14 mouse cellular contexts compared by ENCODE assay signal in genomic region chr2:144641991-144642390, GRCm38 (mm10). TPM values are rescaled to one million over a fixed set of nuclear protein-coding genes. Genes with fewer than 3 reads are reported as not detected.
DNase-seq lines count a peak whose midpoint lies in the region; ATAC-seq and TF ChIP-seq lines count a peak whose summit lies in the region.
"Had no signal": no experiment of that assay in that cellular context is flagged by ENCODE, and none has a peak within 500 bp of the region (broad histone marks: within the 10 kb centered on the region; RNA-seq: fewer than 3 reads in every experiment).

No protein-coding gene starts in this region.

- H3K4me1 ChIP-seq in midbrain, embryonic 11.5 days (ENCODE audit: control insufficient read depth, insufficient read depth, low read length) = no peaks in the 10 kb centered on the region
- 0 out of 2 replicates have a peak, but pooled peaks cover 2% of the 10 kb centered on the region for H3K4me1 ChIP-seq in midbrain, postnatal 0 days (ENCODE audit: insufficient read depth, low read length)

- intact Hi-C loops in gastrocnemius, adult 2 months (cut with DNase I) = no loop called here

- no peak overlapping the region for H3K4me3 ChIP-seq in gastrocnemius, adult 2 months
- H3K4me3 ChIP-seq in midbrain, embryonic 11.5 days (ENCODE audit: low read depth, low read length) = no peak overlapping the region
- no peak overlapping the region for H3K4me3 ChIP-seq in midbrain, postnatal 0 days (ENCODE audit: low read depth, low read length)
- H3K4me3 ChIP-seq: hindbrain, embryonic 15.5 days; layer of hippocampus, adult 2 months; limb, embryonic 12.5 days had no signal

- 0 out of 2 replicates have a peak, but pooled peaks have one; percentile 22 for ATAC-seq in midbrain, embryonic 11.5 days (ENCODE audit: low FRiP score)
- no peak for ATAC-seq in midbrain, postnatal 0 days (ENCODE audit: low FRiP score)
- ATAC-seq in neutrophil, adult 5-6 weeks (ENCODE audit: extremely low read depth, insufficient number of reproducible peaks, low FRiP score, poor library complexity, severe bottlenecking) = peak; percentile 89

- H3K4me2 ChIP-seq in midbrain, embryonic 11.5 days = no peak overlapping the region
- no peak overlapping the region for H3K4me2 ChIP-seq in midbrain, postnatal 0 days (ENCODE audit: low read depth, low read length, poor library complexity, severe bottlenecking)
- H3K4me2 ChIP-seq: hindbrain, embryonic 15.5 days; limb, embryonic 12.5 days had no signal

- no peaks in the 10 kb centered on the region for H3K27me3 ChIP-seq in midbrain, embryonic 11.5 days (ENCODE audit: control insufficient read depth, insufficient read depth, low read length)
- H3K27me3 ChIP-seq in midbrain, postnatal 0 days (ENCODE audit: insufficient read depth, low read length) = no peaks in the 10 kb centered on the region
- H3K27me3 ChIP-seq: hindbrain, embryonic 15.5 days; limb, embryonic 12.5 days had no signal

- peak overlapping the region; percentile 35 for H3K27ac ChIP-seq in gastrocnemius, adult 2 months
- no peak overlapping the region for H3K27ac ChIP-seq in midbrain, embryonic 11.5 days (ENCODE audit: low read depth, low read length)
- H3K27ac ChIP-seq in midbrain, postnatal 0 days (ENCODE audit: low read depth, low read length) = no peak overlapping the region
- H3K27ac ChIP-seq: hindbrain, embryonic 15.5 days; layer of hippocampus, adult 2 months; limb, embryonic 12.5 days had no signal

- TF ChIP-seq CTCF in gastrocnemius, adult 2 months (IDR thresholded peaks at IDR 0.05) = no peak
- no peak for TF ChIP-seq CTCF in midbrain, postnatal 0 days (IDR thresholded peaks at IDR 0.05)

- DNase-seq in gastrocnemius, adult 2 months = peak; percentile 41
- no peak for DNase-seq in gastrocnemius, postnatal 10 days
- no peak for DNase-seq in midbrain, embryonic 11.5 days (ENCODE audit: low spot score, missing footprints)
- no peak for DNase-seq in midbrain, postnatal 0 days (ENCODE audit: low spot score)
- peak; percentile 28 to 30 for DNase-seq in heart, adult 9 months (ENCODE audit: low spot score in 2 of 2)
- DNase-seq in cerebellum, postnatal 10 days = no peak
- no peak for DNase-seq in cerebellum, postnatal 36 days
- DNase-seq: embryo, embryonic 11 days; kidney, adult 9 months; thymus, postnatal 14 days had no signal

- no peaks in the 10 kb centered on the region for H3K9me3 ChIP-seq in midbrain, embryonic 11.5 days (ENCODE audit: control insufficient read depth, low read length)
- H3K9me3 ChIP-seq in midbrain, postnatal 0 days (ENCODE audit: low read length) = no peaks in the 10 kb centered on the region
- H3K9me3 ChIP-seq: hindbrain, embryonic 15.5 days; limb, embryonic 12.5 days had no signal

- H3K9ac ChIP-seq in midbrain, embryonic 11.5 days (ENCODE audit: low read length) = no peak overlapping the region
- H3K9ac ChIP-seq in midbrain, postnatal 0 days (replicated peaks; ENCODE audit: low read length, poor library complexity, severe bottlenecking) = no peak overlapping the region
- H3K9ac ChIP-seq: hindbrain, embryonic 15.5 days; limb, embryonic 12.5 days had no signal

- H3K36me3 ChIP-seq in midbrain, embryonic 11.5 days (ENCODE audit: control insufficient read depth, insufficient read depth, low read length) = no peaks in the 10 kb centered on the region
- no peaks in the 10 kb centered on the region for H3K36me3 ChIP-seq in midbrain, postnatal 0 days (ENCODE audit: insufficient read depth, low read length)
- H3K36me3 ChIP-seq: hindbrain, embryonic 15.5 days; limb, embryonic 12.5 days had no signal

- WGBS in midbrain, embryonic 11.5 days = 84% methylated on average over 4 of the region's 4 CpGs
- 88% methylated on average over 4 of the region's 4 CpGs for WGBS in midbrain, postnatal 0 days

RNA-seq across cellular contexts. Expression of gene Dtd1, which starts 42.3 kb away (rescaled TPM):
- total RNA-seq in gastrocnemius, adult 2 months (2021) = 10 to 100 TPM; 11.6 to 12.4 TPM
- 10 to 100 TPM; 14.2 to 15.8 TPM for total RNA-seq in gastrocnemius, postnatal 10 days (2021)
- 36.4 and 40.1 TPM in 2 replicates for polyA plus RNA-seq in midbrain, embryonic 11.5 days (2014; fragmentation: Nextera tagmentation; extraction: Ambion mirVana)
- 88.7 and 105 TPM in 2 replicates for total RNA-seq in midbrain, postnatal 0 days (2014; rRNA removed)
- polyA plus RNA-seq in midbrain, postnatal 0 days (2015; fragmentation: Nextera tagmentation; extraction: Ambion mirVana) = 202 and 217 TPM in 2 replicates
- total RNA-seq in neutrophil, adult 5-6 weeks (2017) = 24.7 and 30.7 TPM in 2 replicates

RNA-seq across cellular contexts. Expression of gene Smim26, which starts 48.1 kb away (rescaled TPM):
- 10 to 100 TPM; 76.4 to 95.3 TPM for total RNA-seq in gastrocnemius, adult 2 months (2021)
- total RNA-seq in gastrocnemius, postnatal 10 days (2021) = 10 to 100 TPM; 45.4 to 49.9 TPM
- 42.7 and 44.5 TPM in 2 replicates for polyA plus RNA-seq in midbrain, embryonic 11.5 days (2014; fragmentation: Nextera tagmentation; extraction: Ambion mirVana)
- 19.1 and 25.0 TPM in 2 replicates for total RNA-seq in midbrain, postnatal 0 days (2014; rRNA removed)
- 72.2 and 74.1 TPM in 2 replicates for polyA plus RNA-seq in midbrain, postnatal 0 days (2015; fragmentation: Nextera tagmentation; extraction: Ambion mirVana)
- total RNA-seq in neutrophil, adult 5-6 weeks (2017) = 2.5 and 2.7 TPM in 2 replicates

Comparison
In these comparisons a context has a peak if more than half of its experiments do, and no peak if none do; other contexts are left out.
1. DNase-seq: peak in gastrocnemius, adult 2 months (single experiment) and heart, adult 9 months (2 of 2); none in gastrocnemius, postnatal 10 days (single experiment), midbrain, embryonic 11.5 days (single experiment), midbrain, postnatal 0 days (single experiment), cerebellum, postnatal 10 days (0 of 2) and cerebellum, postnatal 36 days (0 of 2).